Mouse (Mus musculus) heart, adult 2 months (tissue): ENCODE measurements at regions not wholly inside any gene's neighbourhood (a gene's known extent, or its start where the extent isn't known, plus 50 kb on each side); places are given as distances from the start of the nearest gene placed in this dataset.
A peak's percentile ranks its signal among the peaks of the same experiment; 100 is the strongest.

Experiments used
- CTCF ChIP-seq: fragments of 200-600 bp; IDR thresholded peaks from 2 replicates; pipeline ENCODE4 v1.8.1; 2022; ENCODE audit warnings: antibody characterized with exemption, mild to moderate bottlenecking, moderate library complexity
- EP300 ChIP-seq: fragments of 200-500 bp; IDR thresholded peaks from 2 replicates; pipeline ENCODE4 v1.6.1; 2011; ENCODE audit warnings: low read depth, low read length, control low read depth; ENCODE audit not compliant: insufficient read depth
- POLR2A ChIP-seq: fragments of 200-500 bp; IDR thresholded peaks from 2 replicates; pipeline ENCODE4 v1.6.1; 2011; ENCODE audit warnings: mild to moderate bottlenecking, low read depth, low read length, control low read depth; ENCODE audit not compliant: insufficient read depth

DNA sequence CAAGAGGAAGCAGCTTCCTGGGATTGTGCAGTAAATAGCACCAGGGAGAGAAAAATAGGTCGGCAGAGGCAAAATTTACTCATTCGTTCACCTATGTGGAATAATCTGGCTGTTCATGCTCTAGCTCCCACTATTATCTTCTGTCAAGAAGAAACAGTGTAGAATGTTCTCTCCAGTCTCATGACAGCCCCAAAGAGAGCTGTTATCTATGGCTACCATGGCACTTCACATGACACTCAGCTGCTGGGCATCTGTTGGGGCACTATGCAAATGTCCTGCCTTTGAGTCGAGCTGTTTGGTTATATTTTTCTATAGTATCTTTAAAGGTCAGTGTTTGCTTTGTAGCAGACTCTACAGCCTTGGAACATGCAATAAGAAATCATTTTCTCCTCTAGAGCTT is 550.5 kb upstream of the Adam24 start:
- TF ChIP-seq CTCF (no peak), POLR2A (no peak), EP300 (0 out of 2 replicates have a peak, but pooled peaks have one; percentile 36)
